Mouse (Mus musculus) small intestine, adult 2 months (tissue): ENCODE results near the gene Tctn3.

Experiments used
- CTCF ChIP-seq: fragments of 200-500 bp; IDR thresholded peaks from 2 replicates; pipeline ENCODE4 v1.5.1; 2012; ENCODE audit warnings: low read depth, mild to moderate bottlenecking, control low read depth, inconsistent platforms, low read length, moderate library complexity, mixed read lengths; ENCODE audit not compliant: insufficient replicate concordance, insufficient read length; ENCODE audit errors: extremely low read depth
- POLR2A ChIP-seq: fragments of 200-500 bp; IDR thresholded peaks from 2 replicates; pipeline ENCODE4 v1.6.1; 2012; ENCODE audit warnings: low read depth, mild to moderate bottlenecking, control low read depth, inconsistent platforms, low read length, moderate library complexity

DNA sequence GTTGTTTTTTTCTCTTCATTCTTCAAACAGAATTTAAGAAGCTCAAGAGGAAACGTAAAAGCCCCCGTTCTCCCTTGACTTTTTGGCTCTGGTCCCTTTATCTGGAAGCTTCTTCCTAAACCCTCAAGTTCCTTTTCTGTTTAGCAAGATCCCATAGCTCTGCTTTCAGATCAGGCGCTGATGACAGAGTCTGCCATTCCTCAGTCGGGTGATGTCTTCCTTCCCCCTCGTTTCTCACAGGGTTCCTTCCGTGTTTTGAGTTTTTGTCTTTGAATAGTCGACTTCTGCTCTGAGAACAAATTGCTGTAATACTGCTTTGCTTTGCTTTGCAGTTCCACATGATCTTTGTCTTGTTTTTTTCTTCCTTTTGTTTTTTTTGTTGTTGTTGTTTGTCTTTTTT lies 18.6 kb upstream of the Tctn3 start:
- no peak for TF ChIP-seq POLR2A
- TF ChIP-seq CTCF = no peak
